Mouse (Mus musculus) heart, embryonic 13.5 days (tissue): Measurements from ENCODE around the gene Ccdc148. TPM values are rescaled to one million over a fixed set of nuclear protein-coding genes. Genes with fewer than 3 reads are reported as not detected.

Experiments used
- ATAC-seq: fragments of 200-750 bp; cut with Nextera tagmentation; 2 replicates; pipeline ENCODE4 v1.8.0; 2017; ENCODE audit warnings: moderate TSS enrichment; ENCODE audit not compliant: insufficient number of reproducible peaks, low FRiP score, low TSS enrichment; ENCODE audit errors: extremely low read depth
- H3K27ac ChIP-seq: fragments of 300-500 bp; sonication (generic); replicated peaks from 2 replicates; pipeline ENCODE4 v1.5.1; 2015; ENCODE audit warnings: moderate library complexity, mild to moderate bottlenecking, inconsistent platforms
- H3K27me3 ChIP-seq: fragments of 300-500 bp; sonication (generic); replicated peaks from 2 replicates; pipeline ENCODE4 v1.6.1; 2015; ENCODE audit warnings: mild to moderate bottlenecking, inconsistent platforms
- H3K36me3 ChIP-seq: fragments of 300-500 bp; sonication (generic); 2 replicates; pipeline ENCODE4 v1.6.1; 2015; ENCODE audit warnings: mild to moderate bottlenecking, inconsistent platforms
- H3K4me1 ChIP-seq: fragments of 300-500 bp; sonication (generic); 2 replicates; pipeline ENCODE4 v1.6.1; 2015; ENCODE audit warnings: inconsistent platforms
- H3K4me2 ChIP-seq: fragments of 300-500 bp; sonication (generic); 2 replicates; pipeline ENCODE4 v1.6.1; 2015; ENCODE audit warnings: inconsistent platforms, mild to moderate bottlenecking, moderate library complexity
- H3K4me3 ChIP-seq: fragments of 300-500 bp; sonication (generic); 2 replicates; pipeline ENCODE4 v1.5.1; 2015; ENCODE audit warnings: moderate library complexity, mild to moderate bottlenecking, inconsistent platforms
- H3K9ac ChIP-seq: fragments of 300-500 bp; sonication (generic); 2 replicates; pipeline ENCODE4 v1.6.1; 2015; ENCODE audit warnings: inconsistent platforms, mild to moderate bottlenecking, moderate library complexity
- H3K9me3 ChIP-seq: fragments of 300-500 bp; sonication (generic); 2 replicates; pipeline ENCODE4 v1.6.1; 2016; ENCODE audit warnings: inconsistent platforms
- WGBS: fragments of 180-500 bp; shearing (Covaris S2); methylation state at CpG from one replicate; pipeline ENCODE4 v1.1.7; 2015; ENCODE audit warnings: mixed read lengths; 5-methylcytosine and 5-hydroxymethylcytosine counted together
- polyA plus RNA-seq: library from polyadenylated mRNA; unstranded; fragments of >200 nt; fragmentation: Nextera tagmentation; extraction: Ambion mirVana; gene quantifications from 2 replicates; pipeline ENCODE4 v1.2.1, GENCODE M21; 2015

The Ccdc148 gene
- polyA plus RNA-seq, 1 experiment from 2014 or later = 0.88 TPM

GRCm38 (mm10) chr2:58812941-58813340, 347.5 kb downstream of the Ccdc148 start:
- WGBS = 61% methylated on average over 2 of the region's 2 CpGs
- Histone ChIP-seq H3K27ac (no peak overlapping the region), H3K4me3 (no peak overlapping the region), H3K36me3 (no peaks in the 10 kb centered on the region), H3K9ac (no peak overlapping the region), H3K4me2 (no peak overlapping the region), H3K9me3 (no peaks in the 10 kb centered on the region), H3K27me3 (no peaks in the 10 kb centered on the region), H3K4me1 (no peaks in the 10 kb centered on the region)
- no peak for ATAC-seq

DNA sequence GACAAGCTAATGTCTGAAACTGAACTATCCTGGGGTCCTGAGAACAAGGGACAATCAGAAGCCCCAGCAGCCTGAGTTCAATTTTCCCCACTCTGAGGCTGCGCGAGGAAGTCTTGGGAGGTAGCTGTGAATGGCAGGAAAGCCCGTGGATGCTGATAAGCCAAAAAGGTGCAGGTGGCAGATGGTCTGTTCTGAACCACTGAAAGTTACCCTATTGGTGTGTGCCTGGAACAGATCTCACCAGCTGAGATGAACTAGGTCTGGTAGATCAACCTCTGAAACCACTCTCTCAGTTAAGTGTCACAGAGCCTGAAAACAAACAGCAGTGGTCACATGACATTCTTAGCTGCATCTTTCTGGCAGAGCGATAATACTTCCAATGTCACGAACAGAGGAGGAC, 360.9 kb downstream of the Ccdc148 start:
- no peak overlapping the region for H3K4me2 ChIP-seq
- no peaks in the 10 kb centered on the region for H3K4me1 ChIP-seq
- H3K36me3 ChIP-seq = no peaks in the 10 kb centered on the region
- no peak overlapping the region for H3K27ac ChIP-seq
- H3K4me3 ChIP-seq = no peak overlapping the region
- no peak overlapping the region for H3K9ac ChIP-seq
- no peaks in the 10 kb centered on the region for H3K27me3 ChIP-seq
- WGBS = 66% methylated on average over 5 of the region's 5 CpGs
- ATAC-seq = no peak
- no peaks in the 10 kb centered on the region for H3K9me3 ChIP-seq

GRCm38 (mm10) chr2:58799126-58799525, 361.4 kb downstream of the Ccdc148 start:
- WGBS = 64% methylated on average over 9 of the region's 9 CpGs
- H3K4me1 ChIP-seq = no peaks in the 10 kb centered on the region
- no peaks in the 10 kb centered on the region for H3K9me3 ChIP-seq
- H3K4me2 ChIP-seq = no peak overlapping the region
- H3K27ac ChIP-seq = no peak overlapping the region
- no peaks in the 10 kb centered on the region for H3K27me3 ChIP-seq
- H3K9ac ChIP-seq = no peak overlapping the region
- no peaks in the 10 kb centered on the region for H3K36me3 ChIP-seq
- no peak for ATAC-seq
- H3K4me3 ChIP-seq = no peak overlapping the region

DNA sequence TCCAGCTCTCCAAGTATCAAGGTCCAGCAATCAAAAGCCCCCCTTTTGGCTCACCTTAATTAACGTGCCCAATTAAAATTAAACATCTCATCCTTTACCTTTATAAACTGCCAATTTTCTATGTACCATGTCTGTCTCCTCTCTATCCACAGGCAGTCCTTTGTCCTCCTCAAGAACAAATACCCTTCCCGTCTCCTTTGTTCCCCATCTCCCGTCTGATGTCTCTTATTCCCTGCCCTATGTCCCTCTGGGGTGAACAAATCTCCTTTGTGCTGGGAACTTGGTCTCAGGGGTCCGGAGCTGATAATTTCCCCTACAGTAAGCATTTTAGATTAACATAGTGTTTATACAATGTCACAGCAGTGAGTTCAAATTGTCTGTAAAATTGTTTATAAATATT, 363.0 kb downstream of the Ccdc148 start:
- no peak overlapping the region for H3K9ac ChIP-seq
- H3K36me3 ChIP-seq = no peaks in the 10 kb centered on the region
- H3K4me3 ChIP-seq = no peak overlapping the region
- no peak overlapping the region for H3K27ac ChIP-seq
- WGBS = 76% methylated on average over 4 of the region's 4 CpGs
- no peaks in the 10 kb centered on the region for H3K27me3 ChIP-seq
- H3K4me2 ChIP-seq = no peak overlapping the region
- no peak for ATAC-seq
- no peaks in the 10 kb centered on the region for H3K9me3 ChIP-seq
- no peaks in the 10 kb centered on the region for H3K4me1 ChIP-seq

GRCm38 (mm10) chr2:58795432-58795831, 365.1 kb downstream of the Ccdc148 start:
- Histone ChIP-seq H3K4me2 (no peak overlapping the region), H3K9me3 (no peaks in the 10 kb centered on the region), H3K4me1 (peaks cover 12% of the 10 kb centered on the region), H3K4me3 (no peak overlapping the region), H3K27me3 (no peaks in the 10 kb centered on the region), H3K27ac (no peak overlapping the region), H3K9ac (no peak overlapping the region), H3K36me3 (no peaks in the 10 kb centered on the region)
- WGBS = 73% methylated on average over 5 of the region's 5 CpGs
- no peak for ATAC-seq

GRCm38 (mm10) chr2:58794489-58794888, 366.0 kb downstream of the Ccdc148 start:
- Histone ChIP-seq H3K4me2 (no peak overlapping the region), H3K4me3 (no peak overlapping the region), H3K4me1 (peaks cover 12% of the 10 kb centered on the region), H3K27me3 (no peaks in the 10 kb centered on the region), H3K36me3 (no peaks in the 10 kb centered on the region), H3K9ac (no peak overlapping the region), H3K27ac (no peak overlapping the region), H3K9me3 (no peaks in the 10 kb centered on the region)
- no peak for ATAC-seq
- WGBS = 73% methylated on average over 15 of the region's 15 CpGs

- 80% methylated on average over 4 of the region's 4 CpGs for WGBS
- H3K9me3 ChIP-seq = no peaks in the 10 kb centered on the region
Measured at GRCm38 (mm10) chr2:58790361-58790760, 370.1 kb downstream of the Ccdc148 start.

DNA sequence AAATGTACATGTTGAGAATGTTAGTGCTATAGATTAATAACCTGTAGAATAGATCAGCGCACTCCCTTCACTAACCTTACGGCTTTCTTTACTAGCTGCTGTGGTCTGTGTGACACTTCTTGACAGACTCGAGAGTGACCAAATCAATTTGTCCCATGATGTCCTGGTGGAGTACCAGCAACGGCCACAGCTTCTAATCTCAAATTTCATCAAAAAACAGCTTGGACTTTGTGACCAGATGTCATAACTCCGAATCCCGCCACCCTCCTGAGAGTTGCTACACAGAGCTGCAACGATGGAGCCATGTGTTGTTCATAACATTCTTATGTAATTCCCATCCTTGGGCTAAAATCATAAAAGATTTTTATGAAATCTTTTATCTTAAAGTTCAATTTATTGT, 370.5 kb downstream of the Ccdc148 start:
- Histone ChIP-seq H3K27me3 (no peaks in the 10 kb centered on the region), H3K27ac (no peak overlapping the region), H3K36me3 (no peaks in the 10 kb centered on the region), H3K4me1 (peaks cover 22% of the 10 kb centered on the region), H3K4me2 (no peak overlapping the region), H3K9me3 (no peaks in the 10 kb centered on the region), H3K4me3 (no peak overlapping the region), H3K9ac (no peak overlapping the region)
- no peak for ATAC-seq
- WGBS = 77% methylated on average over 7 of the region's 7 CpGs

More at GRCm38 (mm10) chr2:58790361-58790760, 370.1 kb downstream of the Ccdc148 start:
- Histone ChIP-seq H3K4me3 (no peak overlapping the region), H3K27me3 (no peaks in the 10 kb centered on the region), H3K4me1 (peaks cover 22% of the 10 kb centered on the region), H3K36me3 (no peaks in the 10 kb centered on the region), H3K4me2 (no peak overlapping the region), H3K9ac (no peak overlapping the region), H3K27ac (no peak overlapping the region)
- no peak for ATAC-seq

DNA sequence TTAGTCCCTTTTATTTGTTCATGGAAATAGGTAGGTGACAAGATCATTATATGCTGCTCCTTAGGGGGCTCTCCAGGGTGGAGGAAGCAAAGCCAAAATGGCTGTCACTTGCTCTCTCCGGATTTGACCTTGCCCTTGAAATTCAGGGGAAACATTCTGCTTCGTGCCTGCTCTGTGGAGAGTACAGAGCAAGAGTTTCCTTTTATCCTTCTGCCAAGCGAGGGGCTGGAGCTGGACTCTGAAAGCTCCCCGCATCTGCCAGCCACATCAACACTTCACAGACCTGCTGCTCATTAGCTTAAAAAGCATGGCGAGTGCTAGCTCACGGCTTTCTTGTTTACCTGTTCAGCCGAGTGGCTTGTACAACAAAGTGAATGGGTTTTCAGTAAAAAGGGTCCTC, 373.1 kb downstream of the Ccdc148 start:
- Histone ChIP-seq H3K36me3 (no peaks in the 10 kb centered on the region), H3K4me3 (no peak overlapping the region), H3K4me2 (no peak overlapping the region), H3K27me3 (no peaks in the 10 kb centered on the region), H3K27ac (no peak overlapping the region), H3K9me3 (no peaks in the 10 kb centered on the region), H3K9ac (no peak overlapping the region), H3K4me1 (peaks cover 21% of the 10 kb centered on the region)
- no peak for ATAC-seq
- WGBS = 39% methylated on average over 7 of the region's 7 CpGs

DNA sequence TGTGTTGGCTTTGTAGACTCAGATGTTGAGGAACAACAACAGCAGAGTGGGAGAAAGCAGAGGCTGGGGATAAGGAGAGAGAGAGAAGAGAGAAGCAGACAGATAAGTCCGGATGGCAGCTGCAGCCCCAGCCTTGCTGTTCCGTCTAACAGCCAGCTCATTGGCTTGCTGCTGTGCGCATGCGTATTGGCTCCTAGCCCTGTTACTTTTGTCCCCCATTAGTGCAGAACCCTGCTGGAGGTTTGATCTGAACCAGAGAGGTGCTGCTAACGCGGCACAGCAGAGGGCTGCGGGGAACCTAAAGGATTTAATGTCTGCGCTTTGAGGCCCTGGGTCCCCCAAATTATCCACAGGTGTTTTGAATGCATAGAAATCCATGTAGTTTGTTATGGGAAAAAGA, 373.8 kb downstream of the Ccdc148 start:
- H3K27ac ChIP-seq = no peak overlapping the region
- no peaks in the 10 kb centered on the region for H3K36me3 ChIP-seq
- no peaks in the 10 kb centered on the region for H3K9me3 ChIP-seq
- no peak overlapping the region for H3K4me3 ChIP-seq
- no peaks in the 10 kb centered on the region for H3K27me3 ChIP-seq
- ATAC-seq = no peak
- no peak overlapping the region for H3K9ac ChIP-seq
- 46% methylated on average over 8 of the region's 8 CpGs for WGBS
- peaks cover 14% of the 10 kb centered on the region for H3K4me1 ChIP-seq
- H3K4me2 ChIP-seq = peak overlapping the region; percentile 12; the same call in 1 of the 2 replicates

GRCm38 (mm10) chr2:58786177-58786576, 374.3 kb downstream of the Ccdc148 start:
- Histone ChIP-seq H3K4me1 (peaks cover 10% of the 10 kb centered on the region; the same call in 1 of the 2 replicates), H3K27ac (no peak overlapping the region), H3K9me3 (no peaks in the 10 kb centered on the region), H3K27me3 (no peaks in the 10 kb centered on the region), H3K4me2 (peak overlapping the region; percentile 12; the same call in 1 of the 2 replicates), H3K9ac (no peak overlapping the region), H3K36me3 (no peaks in the 10 kb centered on the region), H3K4me3 (no peak overlapping the region)
- no peak for ATAC-seq
- 66% methylated on average over 3 of the region's 3 CpGs for WGBS

DNA sequence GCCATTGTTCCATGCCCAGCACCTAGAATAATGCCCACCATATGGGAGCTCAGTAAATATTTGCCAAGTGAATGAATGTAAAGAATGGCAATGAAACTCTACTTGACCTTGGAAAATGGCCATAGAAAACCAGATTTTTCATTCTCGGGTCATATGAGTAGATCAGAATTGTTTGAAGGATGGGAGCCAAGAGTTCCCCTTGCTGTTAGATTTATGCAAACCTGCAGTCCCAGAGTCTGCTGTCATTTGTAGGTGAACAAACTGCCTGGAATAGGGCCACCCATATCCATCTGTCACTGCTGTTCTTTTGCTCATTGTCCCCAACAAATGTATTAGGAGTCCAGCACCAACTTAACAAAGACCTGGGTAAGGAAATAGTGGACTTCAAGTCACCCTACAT, 377.0 kb downstream of the Ccdc148 start:
- no peaks in the 10 kb centered on the region for H3K36me3 ChIP-seq
- H3K9ac ChIP-seq = no peak overlapping the region
- no peaks in the 10 kb centered on the region for H3K9me3 ChIP-seq
- no peak overlapping the region for H3K27ac ChIP-seq
- 65% methylated on average over 1 of the region's 1 CpGs for WGBS
- no peak for ATAC-seq
- no peak overlapping the region for H3K4me2 ChIP-seq
- H3K27me3 ChIP-seq = no peaks in the 10 kb centered on the region
- H3K4me3 ChIP-seq = no peak overlapping the region
- peaks cover 10% of the 10 kb centered on the region; the same call in 1 of the 2 replicates for H3K4me1 ChIP-seq
